Mouse (Mus musculus) macrophage (primary cell): ENCODE measurements around the gene Fcgr2b. TPM values are rescaled to one million over a fixed set of nuclear protein-coding genes. Genes with fewer than 3 reads are reported as not detected.

ENCODE experiments used
- H3K27ac ChIP-seq: fragments of 350-480 bp; formaldehyde crosslinking; 2 replicates; pipeline ENCODE4 v1.9.0; 2021
- H3K36me3 ChIP-seq: fragments of 350-480 bp; formaldehyde crosslinking; 2 replicates; pipeline ENCODE4 v1.9.0; 2021; ENCODE audit errors: inconsistent target
- H3K4me3 ChIP-seq: fragments of 350-480 bp; formaldehyde crosslinking; 2 replicates; pipeline ENCODE4 v1.9.0; 2021; ENCODE audit errors: inconsistent target
- H3K79me2 ChIP-seq: fragments of 350-480 bp; formaldehyde crosslinking; 2 replicates; pipeline ENCODE4 v1.9.0; 2021; ENCODE audit errors: inconsistent target
- WGBS: methylation state at CpG from one replicate; pipeline ENCODE4 v1.1.7; 2026; ENCODE audit warnings: inconsistent platforms; ENCODE audit not compliant: missing documents; 5-methylcytosine and 5-hydroxymethylcytosine counted together
- polyA plus RNA-seq: library from polyadenylated mRNA; stranded (reverse); fragments of 250-400 nt; gene quantifications from 3 replicates; pipeline ENCODE4 v1.2.4, GENCODE M21; 2018; ENCODE audit warnings: inconsistent platforms

Fcgr2b gene
- polyA plus RNA-seq, 1 experiment from 2014 or later: 791 TPM

DNA sequence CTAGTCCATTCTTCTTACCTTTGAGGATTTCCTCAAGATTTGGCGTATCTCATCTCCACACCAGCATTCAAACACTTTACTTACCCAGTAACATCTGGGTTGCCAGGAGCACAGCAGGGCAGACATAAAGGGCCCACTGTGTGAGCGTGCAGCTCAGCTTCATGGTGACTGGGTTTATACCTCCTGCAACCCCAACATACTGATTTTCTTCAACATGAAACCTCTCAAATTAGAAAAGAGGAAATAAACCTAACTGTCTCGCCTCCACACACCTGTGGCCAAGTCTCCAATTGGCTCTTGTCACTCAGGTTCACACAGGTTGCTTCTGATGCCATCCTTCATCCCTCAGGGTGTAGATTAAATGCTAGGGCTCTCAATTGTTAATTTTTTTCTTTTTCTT is 49.0 kb downstream of the Fcgr2b start, which contains the start of gene Fcrla:
Gene Fcrla, minus strand, starts transcription at position 206 of the 400 bp plus-strand sequence.
- WGBS: 93% methylated on average over 3 of the region's 3 CpGs
- Histone ChIP-seq H3K27ac (no peak within 1 kb of the TSS), H3K36me3 (no peaks in the 10 kb centered on the region), H3K4me3 (no peak within 1 kb of the TSS), H3K79me2 (no peaks in the 10 kb centered on the region)

DNA sequence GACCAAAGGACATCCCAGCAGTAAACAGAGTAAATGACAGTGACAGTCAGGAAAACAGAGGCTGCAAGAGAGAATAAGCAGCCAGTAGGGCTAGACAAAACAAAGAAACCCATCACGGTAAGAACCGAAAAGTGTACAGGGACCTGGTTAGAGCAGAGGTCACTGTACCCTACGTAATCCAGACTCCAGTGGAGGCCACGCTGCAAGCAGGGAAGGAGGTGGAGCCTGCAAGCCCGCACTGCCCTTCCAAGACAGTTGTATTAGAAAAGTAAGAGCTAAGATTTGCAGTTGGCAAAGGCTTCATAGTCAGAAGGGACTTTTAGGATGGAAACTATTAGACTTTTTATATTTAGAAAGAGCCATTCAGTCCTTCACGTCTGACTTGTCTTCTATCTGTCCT is 49.4 kb downstream of the Fcgr2b start:
- WGBS: 95% methylated on average over 6 of the region's 6 CpGs
- H3K79me2 ChIP-seq: no peaks in the 10 kb centered on the region
- H3K36me3 ChIP-seq: no peaks in the 10 kb centered on the region
- H3K27ac ChIP-seq: no peak overlapping the region
- no peak overlapping the region for H3K4me3 ChIP-seq

DNA sequence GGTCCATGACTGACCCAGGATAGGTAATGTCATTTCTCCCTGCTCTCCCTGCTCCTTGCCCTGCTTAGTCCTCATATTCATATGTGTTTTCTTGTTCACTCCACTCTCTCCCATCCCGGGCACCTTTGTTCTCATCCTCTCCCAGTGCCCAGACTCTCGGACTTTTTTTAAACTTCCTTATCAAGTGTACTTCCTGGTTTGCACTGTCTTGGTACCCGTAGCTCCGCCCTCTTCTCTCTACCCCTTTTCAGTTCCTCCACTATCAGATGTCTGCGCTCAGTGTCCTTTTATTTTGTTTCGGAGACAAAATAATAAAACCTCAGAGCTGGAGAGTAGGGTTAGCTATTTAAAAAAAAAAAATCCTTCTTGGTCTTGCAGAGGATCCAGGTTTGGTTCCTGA is 51.9 kb downstream of the Fcgr2b start:
- H3K27ac ChIP-seq: peak overlapping the region; percentile 17; the same call in 1 of the 2 replicates
- H3K36me3 ChIP-seq: no peaks in the 10 kb centered on the region
- no peaks in the 10 kb centered on the region for H3K79me2 ChIP-seq
- 16% methylated on average over 6 of the region's 6 CpGs for WGBS
- H3K4me3 ChIP-seq: 0 out of 2 replicates have a peak overlapping the region, but pooled peaks have one; percentile 2

- WGBS: 63% methylated on average over 8 of the region's 8 CpGs
- H3K79me2 ChIP-seq: no peaks in the 10 kb centered on the region
These were observed 57.0 kb downstream of the Fcgr2b start for GRCm38 (mm10) chr1:170919308-170919707.

GRCm38 (mm10) chr1:170915657-170916056 is 60.7 kb downstream of the Fcgr2b start:
- 82% methylated on average over 5 of the region's 5 CpGs for WGBS
- Histone ChIP-seq H3K36me3 (no peaks in the 10 kb centered on the region), H3K27ac (no peak overlapping the region), H3K79me2 (no peaks in the 10 kb centered on the region), H3K4me3 (no peak overlapping the region)

More at GRCm38 (mm10) chr1:170919308-170919707, 57.0 kb downstream of the Fcgr2b start:
- Histone ChIP-seq H3K36me3 (no peaks in the 10 kb centered on the region), H3K4me3 (no peak overlapping the region), H3K27ac (no peak overlapping the region)

- H3K79me2 ChIP-seq: no peaks in the 10 kb centered on the region
- WGBS: 85% methylated on average over 5 of the region's 5 CpGs
- no peak within 1 kb of the TSS for H3K27ac ChIP-seq
- no peak within 1 kb of the TSS for H3K4me3 ChIP-seq
- no peaks in the 10 kb centered on the region for H3K36me3 ChIP-seq
These were observed 63.3 kb downstream of the Fcgr2b start, which contains the start of gene Fcrlb for GRCm38 (mm10) chr1:170912891-170913615. TSS of gene Fcrlb (minus strand) at chr1:170912941.

- no peaks in the 10 kb centered on the region for H3K36me3 ChIP-seq
- WGBS: 73% methylated on average over 11 of the region's 11 CpGs
- no peak overlapping the region for H3K27ac ChIP-seq
- no peak overlapping the region for H3K4me3 ChIP-seq
- H3K79me2 ChIP-seq: no peaks in the 10 kb centered on the region
These were observed 64.3 kb downstream of the Fcgr2b start for GRCm38 (mm10) chr1:170911907-170912660.

Other genes starting within 250 kb of the Fcgr2b start
- gene Atf6, start 108.8 kb downstream of the Fcgr2b start, polyA plus RNA-seq: 41.4 to 56.5 TPM (median 54.4 TPM) in 3 replicates
- 0.43 to 0.62 TPM (median 0.55 TPM) in 3 replicates for gene Gm26620, start 91.5 kb downstream of the Fcgr2b start, polyA plus RNA-seq
- 9.6 to 14.7 TPM (median 12.1 TPM) in 3 replicates for gene Dusp12, start 91.0 kb downstream of the Fcgr2b start, polyA plus RNA-seq
- gene Fcrlb, start 63.6 kb downstream of the Fcgr2b start, polyA plus RNA-seq: 0.47 to 0.68 TPM in 2 of 3 replicates, not detected in the other
- gene Fcrla, start 49.0 kb downstream of the Fcgr2b start, polyA plus RNA-seq: 0.26 to 0.79 TPM (median 0.56 TPM) in 3 replicates
- 192 to 337 TPM (median 269 TPM) in 3 replicates for gene Fcgr4, start 42.4 kb upstream of the Fcgr2b start, polyA plus RNA-seq
- gene Fcgr3, start 88.4 kb upstream of the Fcgr2b start, polyA plus RNA-seq: 921 to 1,206 TPM (median 1,155 TPM) in 3 replicates
- gene Cfap126, start 137.4 kb upstream of the Fcgr2b start, polyA plus RNA-seq: 4.2 to 31.6 TPM (median 7.6 TPM) in 3 replicates
- 81.5 to 101 TPM (median 100 TPM) in 3 replicates for gene Sdhc, start 174.1 kb upstream of the Fcgr2b start, polyA plus RNA-seq
- gene Mpz, start 174.2 kb upstream of the Fcgr2b start, polyA plus RNA-seq: 0.25 TPM in 1 of 3 replicates, not detected in the others
- 46.6 to 83.8 TPM (median 63.3 TPM) in 3 replicates for gene Pcp4l1, start 219.7 kb upstream of the Fcgr2b start, polyA plus RNA-seq
- 0.13 TPM in 1 of 3 replicates, not detected in the others for gene Nr1i3, start 237.4 kb upstream of the Fcgr2b start, polyA plus RNA-seq
- gene Tomm40l, start 246.0 kb upstream of the Fcgr2b start, polyA plus RNA-seq: 13.6 to 38.3 TPM (median 28.2 TPM) in 3 replicates
- 1.1 TPM in 1 of 3 replicates, not detected in the others for gene Apoa2, start 248.5 kb upstream of the Fcgr2b start, polyA plus RNA-seq